Mouse (Mus musculus): ENCODE data around the gene Loxl1.

Loxl1 gene

DNA sequence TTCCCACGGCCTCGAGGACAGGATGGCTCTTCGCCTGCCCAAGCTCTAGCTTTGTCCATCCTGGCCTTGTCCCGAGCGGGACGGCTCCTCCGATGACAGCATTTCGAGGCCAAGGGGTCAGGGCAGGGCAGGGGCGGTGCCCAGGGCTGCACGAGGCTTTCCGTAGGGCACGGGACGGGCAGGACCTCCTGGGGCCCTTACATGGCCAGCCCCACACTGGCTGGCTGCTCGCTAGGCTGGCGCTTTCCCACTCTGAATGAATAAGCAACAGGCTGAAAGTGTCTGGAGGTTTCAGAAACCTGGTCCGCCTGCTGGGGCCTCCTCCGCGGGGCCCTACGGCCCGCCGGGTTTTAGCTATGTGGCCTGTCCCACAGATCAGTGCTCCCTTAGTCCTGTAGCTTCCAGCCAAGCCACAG, at the start of gene Loxl1:
Loxl1 (minus strand) TSS at position 243 of the 416 bp plus-strand sequence.
- peak; percentile 68 for DNase-seq (ENCODE audit: low read depth, low spot score)

DNA sequence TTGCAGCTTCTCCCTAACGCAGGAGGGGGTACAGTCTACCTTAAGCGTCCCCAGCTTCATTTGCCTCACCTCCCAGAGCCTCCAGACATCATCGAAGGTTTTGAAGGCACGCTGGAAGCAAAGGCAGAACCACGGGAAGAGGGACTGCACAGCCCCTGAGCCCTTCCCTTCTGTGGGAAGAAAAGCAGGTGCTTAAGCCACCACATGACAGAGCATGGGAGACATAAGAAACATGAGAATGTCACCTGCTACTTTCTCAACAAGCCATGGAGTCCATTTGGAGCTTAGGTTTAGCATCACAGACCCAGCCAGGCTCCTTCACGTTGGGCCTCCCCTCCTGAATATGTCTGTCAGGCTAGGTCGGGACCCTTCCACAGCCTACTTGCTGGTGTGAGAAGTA, 49.0 kb upstream of the Loxl1 start:
- DNase-seq (ENCODE audit: low read depth, low spot score): no peak

DNA sequence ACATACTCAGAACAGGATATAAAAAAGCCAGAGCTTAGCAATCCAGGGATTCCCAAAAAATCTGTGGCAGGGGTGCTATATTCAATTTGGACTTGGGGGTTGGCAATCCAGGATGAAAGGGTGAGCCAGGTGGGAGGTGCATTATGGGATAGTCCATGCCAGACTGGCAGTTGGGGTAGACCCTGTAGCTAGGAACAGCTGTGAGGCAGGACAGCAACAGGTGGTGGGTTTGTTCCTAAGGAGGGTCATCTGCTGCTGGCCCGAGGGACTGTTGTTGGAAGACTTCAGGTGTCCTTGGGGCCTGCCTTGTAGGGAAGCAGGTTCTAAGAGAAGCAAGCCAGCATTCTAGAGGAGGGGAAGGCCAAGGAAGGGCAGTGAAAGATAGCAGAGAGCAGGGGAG, 48.4 kb upstream of the Loxl1 start:
- no peak for DNase-seq (ENCODE audit: low read depth, low spot score)

DNA sequence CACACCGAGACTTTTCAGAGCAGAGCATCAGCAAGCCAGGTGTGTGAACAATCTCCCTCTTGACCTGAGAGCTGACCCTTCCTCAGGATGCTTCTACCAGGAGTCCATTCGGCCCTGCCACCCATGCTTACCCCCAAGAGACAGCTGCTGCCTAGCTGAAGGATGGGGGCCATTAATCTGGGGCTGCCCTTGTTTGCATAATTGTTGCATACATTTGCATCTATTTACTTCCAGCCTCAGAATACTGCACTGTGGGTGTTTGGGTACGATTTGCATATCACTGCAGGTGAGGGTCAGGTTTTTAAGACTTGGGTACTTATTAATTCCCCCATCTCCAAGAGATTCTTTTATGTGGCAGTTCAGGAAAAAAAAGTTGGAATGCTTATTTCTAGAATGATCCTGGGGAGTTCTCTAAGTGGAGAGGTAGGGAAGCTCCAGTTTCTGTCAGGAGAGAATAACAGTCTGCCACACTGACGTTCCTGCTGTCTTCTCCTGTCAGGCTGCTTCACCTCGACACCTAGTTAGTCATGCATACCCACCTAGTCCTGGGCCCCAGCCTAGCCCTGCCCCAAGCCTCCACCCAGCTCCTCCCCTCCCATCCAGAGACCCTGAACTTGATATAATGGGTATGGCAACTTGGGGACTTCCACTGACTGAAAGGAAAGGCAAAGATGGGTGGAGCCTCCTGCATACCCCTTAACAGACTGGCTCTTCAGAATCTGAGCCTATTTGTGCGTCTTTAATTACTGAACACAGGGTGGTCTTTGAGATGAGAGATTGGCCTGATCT, 42.5 kb upstream of the Loxl1 start:
- DNase-seq (ENCODE audit: low read depth, low spot score): no peak

DNA sequence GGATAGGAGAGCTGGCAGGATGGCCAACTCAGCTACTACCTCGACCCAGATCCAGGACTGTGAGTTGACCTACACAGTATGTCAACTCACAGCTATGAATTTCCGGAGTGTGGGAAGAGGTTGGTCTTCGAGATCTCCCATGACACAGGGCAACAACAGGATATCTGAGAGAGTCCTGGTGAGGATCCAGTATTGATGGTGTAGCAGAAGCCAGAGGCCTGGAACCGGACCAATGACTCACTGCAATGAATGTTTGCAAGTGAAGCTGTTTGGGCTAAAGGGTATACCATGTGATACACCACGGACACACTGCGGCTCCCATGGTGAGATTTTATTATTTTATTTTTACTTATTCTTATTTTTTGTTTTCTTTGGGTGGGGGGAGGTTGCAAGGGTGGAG, 41.7 kb upstream of the Loxl1 start:
- DNase-seq (ENCODE audit: low read depth, low spot score): no peak

DNA sequence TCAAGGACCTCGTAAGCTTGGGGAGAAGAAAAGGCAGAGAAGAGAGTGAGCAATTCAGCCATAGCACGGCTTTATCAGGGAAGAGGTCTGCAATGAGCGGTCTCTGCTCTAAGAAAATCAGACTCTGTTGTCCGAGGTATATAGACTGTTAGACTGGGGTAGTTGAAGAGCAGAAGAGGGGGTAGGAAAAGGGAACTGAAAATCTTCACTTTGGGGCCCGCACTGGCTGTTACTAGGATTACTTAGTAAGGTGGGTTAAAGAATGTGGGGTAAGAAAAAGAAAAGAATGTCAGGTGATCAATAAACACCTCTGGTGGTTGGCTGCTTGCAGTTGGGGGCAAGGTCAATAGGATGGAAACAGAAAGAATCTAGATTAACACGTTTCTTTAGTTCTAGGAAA, 40.2 kb upstream of the Loxl1 start:
- no peak for DNase-seq (ENCODE audit: low read depth, low spot score)

DNA sequence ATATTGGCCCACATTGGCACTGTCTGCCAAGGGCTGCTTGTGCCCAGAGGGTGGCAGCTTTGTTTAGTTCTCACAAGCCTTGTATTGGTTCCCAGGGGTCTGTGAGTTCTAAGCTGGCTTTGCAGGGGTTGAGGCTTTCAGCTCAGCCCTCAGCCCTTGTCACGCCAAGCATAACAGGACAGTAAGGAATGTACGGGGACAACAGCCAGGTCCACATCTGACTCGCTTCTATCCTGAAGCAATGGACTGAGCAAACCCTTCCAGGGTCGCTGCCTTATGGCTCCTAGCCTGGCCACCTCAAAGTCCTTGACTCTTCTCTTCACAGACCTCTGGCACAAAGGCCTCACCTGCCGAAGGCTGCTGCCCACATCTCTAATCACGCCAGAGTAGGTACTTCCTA, 34.8 kb upstream of the Loxl1 start:
- no peak for DNase-seq (ENCODE audit: low read depth, low spot score)

DNA sequence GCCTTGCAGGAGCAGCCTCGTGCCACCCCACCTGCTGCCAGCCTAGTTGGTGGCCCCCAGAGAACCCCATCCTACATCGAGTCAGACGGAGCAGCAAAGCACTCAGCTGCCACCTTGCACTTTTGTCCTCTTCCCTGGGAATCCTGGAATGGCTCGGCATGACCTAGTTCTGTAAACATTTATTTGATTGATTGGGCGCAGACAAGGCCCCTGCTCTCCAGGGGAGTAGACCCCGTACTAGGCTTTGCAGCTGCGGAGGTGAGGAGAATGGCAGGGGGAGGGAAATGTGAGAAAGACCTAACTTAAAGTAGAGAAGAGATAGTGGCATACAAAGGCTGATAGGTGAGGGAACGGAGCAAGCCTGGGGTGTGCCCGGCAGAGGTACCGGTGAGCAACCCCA, 33.5 kb upstream of the Loxl1 start:
- no peak for DNase-seq (ENCODE audit: low read depth, low spot score)

DNA sequence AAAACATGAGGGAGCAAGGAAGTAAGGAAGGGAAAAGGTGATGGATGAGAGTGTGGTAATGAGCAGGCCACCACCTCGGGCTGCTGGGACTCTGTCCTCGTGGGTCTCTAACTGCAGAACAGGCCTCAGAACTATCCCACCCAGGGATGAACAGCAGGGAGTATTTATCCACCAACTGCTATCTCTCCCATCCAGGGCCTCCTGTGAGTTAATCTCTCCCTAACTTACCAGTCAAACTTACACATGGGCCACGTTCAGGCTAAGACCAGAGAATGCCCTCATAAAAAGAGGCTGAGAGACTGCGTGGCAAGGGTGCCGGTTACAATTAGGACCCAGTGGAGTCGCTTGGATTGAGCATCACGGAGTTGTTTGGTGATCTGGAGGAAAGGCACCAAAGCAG, 33.0 kb upstream of the Loxl1 start:
- DNase-seq (ENCODE audit: low read depth, low spot score): no peak

DNA sequence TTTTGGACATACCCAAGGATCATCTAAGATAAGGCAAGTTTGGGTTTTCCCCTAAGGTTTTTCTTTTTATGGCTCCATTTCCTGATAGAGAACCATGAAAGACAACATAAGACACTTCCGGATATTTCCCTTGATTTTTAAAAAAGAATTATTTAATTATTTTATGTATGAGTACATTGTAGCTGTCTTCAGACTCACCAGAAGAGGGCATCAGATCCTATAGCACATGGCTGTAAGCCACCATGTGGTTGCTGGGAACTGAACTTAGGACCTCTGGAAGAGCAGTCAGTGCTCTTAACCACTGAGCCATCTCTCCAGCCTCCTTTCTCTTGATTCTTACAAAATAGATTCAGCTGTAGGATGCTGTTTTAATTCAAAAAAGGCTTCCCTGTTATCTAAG, 28.8 kb upstream of the Loxl1 start:
- no peak for DNase-seq (ENCODE audit: low read depth, low spot score)

DNA sequence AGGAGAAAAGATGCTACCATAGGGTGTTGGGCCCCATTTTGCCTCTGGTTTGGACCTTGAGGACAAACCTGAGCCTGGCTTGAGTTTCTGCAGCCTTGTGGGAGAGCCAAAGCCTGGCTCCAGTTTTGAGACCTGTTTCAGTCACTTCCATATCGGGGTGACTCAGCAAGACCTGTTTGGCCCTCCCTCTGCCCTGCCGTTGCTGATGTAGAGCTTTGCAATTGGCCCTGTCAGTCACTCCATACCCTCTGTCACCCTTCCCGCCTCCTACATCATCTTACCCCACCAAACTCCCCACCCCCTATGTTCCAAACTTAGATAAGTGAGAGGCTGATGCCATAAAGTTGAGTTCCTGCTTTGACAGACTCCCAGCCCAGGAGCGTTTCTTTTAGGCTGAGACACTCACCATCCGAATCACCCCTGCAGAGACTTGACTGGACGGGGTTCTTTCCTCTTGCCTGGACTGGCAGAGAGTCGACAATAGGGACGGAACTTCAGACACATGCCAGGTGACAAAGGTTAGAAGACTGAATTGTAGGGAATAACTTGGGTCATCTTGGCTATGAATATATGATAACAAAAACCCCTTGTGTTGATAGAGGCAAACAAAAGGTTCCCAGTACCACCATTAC, 23.8 kb upstream of the Loxl1 start:
- no peak for DNase-seq (ENCODE audit: low read depth, low spot score)

DNA sequence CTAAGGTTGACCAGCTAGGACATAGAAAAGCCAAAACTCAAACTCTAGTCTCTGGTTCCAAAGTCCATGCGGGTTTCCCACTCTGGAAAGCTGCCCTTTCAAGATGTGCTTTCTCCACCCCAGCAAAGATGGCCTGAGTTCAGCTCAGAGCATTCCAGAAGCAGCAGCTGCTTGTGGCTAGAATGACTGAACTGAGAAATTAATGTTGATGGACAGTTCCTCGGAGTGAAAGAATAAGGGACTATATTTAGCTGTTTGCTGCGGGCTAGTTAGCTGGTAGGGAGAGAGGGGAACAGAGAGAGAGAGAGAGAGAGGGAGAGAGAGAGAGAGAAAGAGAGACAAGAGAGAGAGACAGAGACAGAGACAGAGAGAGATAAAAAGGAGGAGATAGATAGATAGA, 18.3 kb upstream of the Loxl1 start:
- DNase-seq (ENCODE audit: low read depth, low spot score): no peak

DNA sequence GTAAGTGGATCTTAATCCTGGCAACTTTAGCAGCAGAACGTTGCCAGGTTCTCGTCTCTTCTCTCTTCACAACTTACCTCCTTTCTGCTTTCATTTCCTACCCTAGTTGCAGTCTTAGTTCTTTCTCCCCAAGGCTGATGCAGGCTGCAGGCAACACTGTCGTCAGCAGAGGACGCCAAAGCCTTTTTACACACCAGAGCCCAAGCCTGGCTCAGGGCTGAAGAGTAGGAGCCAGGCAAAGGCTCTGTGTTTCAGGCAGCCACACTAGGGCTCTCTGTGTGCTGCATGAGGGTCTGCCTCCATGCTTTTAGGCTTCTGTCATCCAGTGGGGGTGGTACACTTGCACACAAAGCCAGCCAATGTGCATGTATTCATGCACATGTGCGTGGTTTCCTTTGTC, 17.3 kb upstream of the Loxl1 start:
- DNase-seq (ENCODE audit: low read depth, low spot score): peak; percentile 60

DNA sequence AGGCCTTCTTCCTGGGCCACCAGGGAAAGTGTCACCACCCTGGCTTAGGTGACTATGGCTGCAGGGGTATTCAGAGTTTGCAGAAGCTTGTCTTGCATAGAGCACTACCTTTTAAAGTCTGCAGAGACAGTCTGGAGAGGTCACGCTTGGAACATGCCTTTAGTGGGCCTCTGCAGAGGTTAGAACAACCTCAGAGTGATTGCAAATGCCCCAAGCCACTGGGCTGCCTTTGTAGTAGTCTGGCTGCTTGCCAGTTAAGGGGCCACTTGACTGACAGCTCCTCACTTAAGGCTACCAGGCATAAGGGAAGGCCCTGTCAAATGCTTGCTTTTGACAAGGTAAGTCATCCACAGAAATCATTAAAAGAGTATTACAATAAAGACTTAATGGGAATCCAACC, 14.4 kb upstream of the Loxl1 start:
- no peak for DNase-seq (ENCODE audit: low read depth, low spot score)

DNA sequence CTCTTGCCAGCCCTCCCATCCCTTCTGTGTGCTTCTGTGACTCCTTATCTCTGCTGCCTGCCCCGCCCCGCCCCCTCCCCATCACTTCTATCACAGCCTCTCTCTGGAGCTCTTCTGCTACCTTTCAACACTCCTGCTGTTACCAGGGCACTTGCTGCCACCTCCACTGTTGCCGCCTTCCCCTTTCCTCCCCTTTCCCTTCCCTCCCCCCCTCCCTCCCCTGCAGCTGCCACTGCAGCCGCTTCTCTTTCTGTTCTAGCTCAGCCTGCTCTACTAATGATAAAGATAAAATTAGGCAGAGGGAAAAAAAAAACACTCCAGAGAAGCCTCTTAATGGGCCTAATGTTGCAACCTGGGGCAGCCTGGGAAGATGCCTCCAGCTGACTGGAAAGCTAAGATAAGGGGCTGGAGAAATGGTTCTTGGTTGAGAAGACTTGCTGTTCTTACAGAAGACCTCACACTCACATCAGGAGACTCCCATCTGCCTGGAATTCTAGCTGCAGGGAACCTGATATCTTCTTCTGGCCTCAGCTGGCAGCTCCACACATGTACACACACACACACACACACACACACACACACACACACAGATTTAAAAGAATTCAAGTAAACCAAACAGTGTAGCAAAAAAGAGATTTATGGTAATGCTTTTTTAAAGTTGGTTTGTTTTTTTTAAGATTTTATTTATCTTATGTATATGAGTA, 13.6 kb upstream of the Loxl1 start:
- DNase-seq (ENCODE audit: low read depth, low spot score): no peak

DNA sequence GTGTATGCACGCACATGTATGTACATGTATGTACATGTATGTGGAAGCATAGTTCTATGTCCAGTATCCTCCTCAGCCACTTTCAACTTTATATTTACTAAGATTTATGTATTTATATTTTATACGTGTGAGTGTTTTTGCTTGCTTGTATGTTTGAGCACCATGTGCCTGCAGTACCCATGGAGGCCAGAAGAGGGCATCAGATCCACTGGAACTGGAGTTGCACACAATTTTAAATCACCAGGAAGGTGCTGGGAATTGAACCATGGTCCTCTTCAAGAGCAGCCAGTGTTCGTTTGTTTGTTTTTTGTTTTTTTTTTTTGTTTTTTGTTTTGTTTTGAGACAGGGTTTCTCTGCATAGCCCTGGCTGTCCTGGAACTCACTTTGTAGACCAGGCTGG, 8.7 kb upstream of the Loxl1 start:
- DNase-seq (ENCODE audit: low read depth, low spot score): peak; percentile 55

DNA sequence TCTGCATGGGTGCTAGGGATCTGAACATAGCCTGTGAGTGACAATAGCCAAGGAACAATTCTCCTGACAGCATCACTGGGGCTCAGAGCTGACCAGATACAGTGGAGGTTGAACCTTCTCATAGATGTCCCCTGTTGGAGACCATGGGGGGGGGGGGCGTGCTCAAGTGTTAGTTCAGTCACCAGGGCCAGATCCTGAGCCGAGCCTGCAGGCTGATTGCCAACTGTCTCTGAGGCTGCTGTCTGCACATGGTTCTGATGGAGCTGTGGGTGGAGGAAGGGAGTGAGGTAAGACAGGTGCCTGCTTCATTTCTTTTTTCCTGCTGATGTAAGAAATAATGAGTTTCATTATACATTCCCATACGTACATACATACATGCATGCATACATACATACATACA, 5.3 kb upstream of the Loxl1 start:
- DNase-seq (ENCODE audit: low read depth, low spot score): no peak

DNA sequence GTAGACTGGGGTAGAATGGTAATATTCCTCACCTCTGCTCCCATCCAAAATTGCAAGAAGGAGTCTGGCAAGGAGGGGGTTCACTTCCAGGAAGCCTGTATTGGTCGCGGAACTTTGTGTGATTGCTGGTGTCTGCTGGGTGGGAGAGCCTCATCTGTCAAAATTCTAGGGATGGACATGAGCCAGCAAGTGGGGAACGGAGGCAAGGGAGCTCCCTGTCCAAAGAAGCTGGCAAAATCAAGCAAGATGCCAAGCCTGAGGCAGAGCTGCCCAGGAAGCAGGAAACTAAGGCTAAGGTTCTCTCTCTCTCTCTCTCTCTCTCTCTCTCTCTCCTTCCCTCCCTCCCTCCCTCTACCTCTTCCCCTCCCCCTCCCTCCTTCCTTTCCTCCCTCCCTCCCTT, 4.4 kb upstream of the Loxl1 start:
- DNase-seq (ENCODE audit: low read depth, low spot score): no peak

DNA sequence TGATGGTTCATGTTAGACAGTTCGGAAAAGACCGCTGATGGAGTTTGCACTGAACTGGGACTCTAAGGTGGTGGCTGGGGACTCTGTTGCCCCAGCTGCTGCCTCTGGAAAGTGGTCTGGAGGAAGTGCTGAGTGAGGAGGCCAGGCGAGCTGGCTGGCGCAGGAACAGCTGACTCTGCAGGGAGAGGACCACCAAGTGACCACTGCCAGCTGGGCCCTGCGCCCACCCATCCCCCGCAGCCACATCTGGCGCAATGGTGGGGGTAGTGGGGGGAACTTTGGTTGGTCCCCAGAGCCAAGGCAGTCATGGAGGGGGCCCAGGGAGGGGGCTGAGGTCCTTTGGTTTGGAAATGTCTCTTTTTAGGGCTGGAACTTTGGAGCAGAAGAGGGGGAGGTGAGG, 3.8 kb upstream of the Loxl1 start:
- no peak for DNase-seq (ENCODE audit: low read depth, low spot score)

DNA sequence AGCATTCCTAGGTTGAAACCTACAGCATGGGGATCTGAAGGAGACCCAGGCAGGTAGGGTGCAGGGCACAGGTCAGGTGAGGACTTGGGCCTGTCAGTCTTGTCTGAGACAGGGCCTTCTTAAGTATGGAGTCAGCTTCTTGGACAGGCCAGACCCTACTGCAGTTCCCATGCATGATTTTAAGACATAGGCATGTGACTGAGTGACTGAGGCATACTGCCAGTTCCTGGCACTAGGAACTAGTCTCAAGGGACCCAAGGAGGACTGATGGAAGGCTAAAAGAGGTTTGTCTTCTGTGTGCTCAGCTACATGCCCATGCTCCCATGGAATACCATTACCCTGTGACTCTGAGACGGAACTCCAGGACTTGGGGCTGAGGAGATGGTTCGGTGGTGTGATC, 2.9 kb upstream of the Loxl1 start:
- no peak for DNase-seq (ENCODE audit: low read depth, low spot score)

DNA sequence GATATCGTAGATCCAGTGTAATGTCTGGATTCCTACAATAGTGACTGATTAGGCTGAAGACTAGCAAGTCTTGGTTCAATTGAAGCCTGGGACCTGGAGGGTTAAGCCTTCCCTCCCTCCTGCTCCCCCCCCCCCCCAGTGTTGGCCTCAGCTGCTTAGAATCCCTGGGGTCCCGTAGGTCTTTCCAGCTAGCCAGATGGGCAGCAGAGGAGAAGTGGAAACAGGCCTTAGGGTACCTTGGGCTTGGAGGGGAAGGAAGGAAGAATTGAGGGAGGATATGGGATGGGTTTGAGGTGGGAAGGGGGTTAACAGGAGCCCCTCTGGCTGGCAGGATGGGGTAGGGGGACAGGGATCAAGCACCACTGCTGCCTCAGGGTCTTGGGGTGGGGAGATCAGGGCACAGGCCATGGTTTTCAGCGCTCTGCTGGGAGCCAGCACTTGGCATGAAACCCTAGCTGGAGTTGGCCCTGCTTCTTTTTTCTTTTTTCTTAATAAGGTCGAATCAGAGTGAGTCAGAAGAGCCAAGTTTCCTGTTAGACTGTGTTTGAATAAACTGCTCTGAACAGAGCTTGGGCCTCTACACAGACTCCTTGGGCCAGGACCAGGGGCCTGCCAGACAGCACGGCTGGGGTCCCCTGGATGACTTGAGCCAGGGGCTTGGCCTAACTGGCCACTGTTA, 1.8 kb upstream of the Loxl1 start:
- DNase-seq (ENCODE audit: low read depth, low spot score): no peak

DNA sequence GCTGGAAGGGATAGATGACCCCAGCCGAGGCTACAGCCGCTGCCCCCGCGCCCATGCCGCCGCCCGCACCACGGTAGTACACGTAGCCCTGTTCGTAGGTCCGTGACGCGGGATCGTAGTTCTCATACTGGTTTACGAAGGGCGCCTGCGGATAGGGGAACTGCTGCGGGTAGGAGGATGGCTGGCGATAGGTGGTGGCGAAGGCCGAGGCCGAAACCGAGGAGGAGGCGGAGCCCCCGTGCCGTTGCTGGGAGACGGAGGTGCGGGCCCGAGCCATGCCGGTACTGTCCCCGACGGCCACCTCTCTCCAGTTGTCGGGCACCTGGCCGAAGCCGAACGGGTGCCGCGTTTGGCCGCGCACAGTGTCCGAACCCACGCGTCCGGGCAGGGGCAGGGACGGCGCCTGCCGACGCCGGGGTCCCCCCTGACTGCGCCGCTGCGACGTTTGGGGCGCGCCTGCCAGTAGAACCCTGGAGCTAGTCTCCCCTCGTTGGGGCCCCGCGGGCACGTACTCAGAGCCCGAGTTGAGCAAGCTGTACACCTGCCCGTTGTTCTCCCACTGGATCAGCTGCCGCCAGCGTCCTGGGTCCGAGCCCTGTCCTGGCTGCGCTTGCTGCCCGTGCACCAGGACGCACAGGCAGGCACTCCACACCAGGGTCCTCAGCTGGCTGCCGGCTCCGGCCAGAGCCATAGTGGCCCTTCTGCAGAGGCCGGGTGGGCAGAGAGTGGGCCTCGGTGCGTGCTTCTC, 616 bp downstream of the Loxl1 start:
- DNase-seq (ENCODE audit: low read depth, low spot score): peak; percentile 70
